Mouse (Mus musculus) splenic B cell, adult 2 months (primary cell): ENCODE measurements around the gene Adgrg2.
A peak's percentile ranks its signal among the peaks of the same experiment; 100 is the strongest.

Source experiments
- DNase-seq: peaks from one replicate; pipeline ENCODE4 v3.0.0-alpha.2; 2011; ENCODE audit warnings: low read depth, low spot score
- H3K27me3 ChIP-seq: 2 replicates; pipeline ENCODE4 v1.6.1; 2012; ENCODE audit warnings: mild to moderate bottlenecking, low read length, moderate library complexity, mixed read lengths; ENCODE audit not compliant: control insufficient read depth, poor library complexity, insufficient read depth, severe bottlenecking
- H3K36me3 ChIP-seq: 2 replicates; pipeline ENCODE4 v1.6.1; 2012; ENCODE audit warnings: mild to moderate bottlenecking, low read length, moderate library complexity, mixed read lengths; ENCODE audit not compliant: control insufficient read depth, poor library complexity, insufficient read depth, severe bottlenecking

Gene Adgrg2

GRCm38 (mm10) chrX:160390464-160390956 is at the start of gene Adgrg2:
Adgrg2 (plus strand) TSS chrX:160390690.
- no peaks in the 10 kb centered on the region for H3K27me3 ChIP-seq
- H3K36me3 ChIP-seq = no peaks in the 10 kb centered on the region
- no peak for DNase-seq

- Histone ChIP-seq H3K27me3 (no peaks in the 10 kb centered on the region), H3K36me3 (no peaks in the 10 kb centered on the region)
- DNase-seq = no peak
Observed at GRCm38 (mm10) chrX:160350995-160351394, 39.5 kb upstream of the Adgrg2 start.

- Histone ChIP-seq H3K36me3 (no peaks in the 10 kb centered on the region), H3K27me3 (no peaks in the 10 kb centered on the region)
- no peak for DNase-seq
Observed at GRCm38 (mm10) chrX:160351967-160352677, 38.4 kb upstream of the Adgrg2 start.

- DNase-seq = no peak
- Histone ChIP-seq H3K36me3 (no peaks in the 10 kb centered on the region), H3K27me3 (no peaks in the 10 kb centered on the region)
Observed at GRCm38 (mm10) chrX:160384748-160385501, 5.6 kb upstream of the Adgrg2 start.

- no peaks in the 10 kb centered on the region for H3K36me3 ChIP-seq
- no peaks in the 10 kb centered on the region for H3K27me3 ChIP-seq
- no peak for DNase-seq
Observed at GRCm38 (mm10) chrX:160385502-160385772, 5.1 kb upstream of the Adgrg2 start.

GRCm38 (mm10) chrX:160412930-160413453 is 22.5 kb downstream of the Adgrg2 start:
- Histone ChIP-seq H3K27me3 (no peaks in the 10 kb centered on the region), H3K36me3 (no peaks in the 10 kb centered on the region)
- no peak for DNase-seq

- DNase-seq = no peak
- H3K27me3 ChIP-seq = no peaks in the 10 kb centered on the region
- no peaks in the 10 kb centered on the region for H3K36me3 ChIP-seq
Observed at GRCm38 (mm10) chrX:160413881-160414395, 23.4 kb downstream of the Adgrg2 start.

GRCm38 (mm10) chrX:160418397-160418796 is 27.9 kb downstream of the Adgrg2 start:
- DNase-seq = no peak
- Histone ChIP-seq H3K36me3 (no peaks in the 10 kb centered on the region), H3K27me3 (no peaks in the 10 kb centered on the region)

GRCm38 (mm10) chrX:160423737-160424136 is 33.2 kb downstream of the Adgrg2 start:
- DNase-seq = no peak
- Histone ChIP-seq H3K27me3 (no peaks in the 10 kb centered on the region), H3K36me3 (no peaks in the 10 kb centered on the region)

- Histone ChIP-seq H3K27me3 (no peaks in the 10 kb centered on the region), H3K36me3 (no peaks in the 10 kb centered on the region)
- DNase-seq = no peak
Observed at GRCm38 (mm10) chrX:160426486-160426885, 36.0 kb downstream of the Adgrg2 start.

GRCm38 (mm10) chrX:160426930-160427329 is 36.4 kb downstream of the Adgrg2 start:
- Histone ChIP-seq H3K27me3 (no peaks in the 10 kb centered on the region), H3K36me3 (no peaks in the 10 kb centered on the region)
- DNase-seq = no peak

GRCm38 (mm10) chrX:160432192-160432591 is 41.7 kb downstream of the Adgrg2 start:
- H3K27me3 ChIP-seq = no peaks in the 10 kb centered on the region
- peak; percentile 2 for DNase-seq
- no peaks in the 10 kb centered on the region for H3K36me3 ChIP-seq

- no peaks in the 10 kb centered on the region for H3K27me3 ChIP-seq
- H3K36me3 ChIP-seq = no peaks in the 10 kb centered on the region
- DNase-seq = no peak
Observed at GRCm38 (mm10) chrX:160441272-160441671, 50.8 kb downstream of the Adgrg2 start.

GRCm38 (mm10) chrX:160448351-160448750 is 57.9 kb downstream of the Adgrg2 start:
- H3K36me3 ChIP-seq = no peaks in the 10 kb centered on the region
- no peak for DNase-seq
- H3K27me3 ChIP-seq = no peaks in the 10 kb centered on the region

- Histone ChIP-seq H3K36me3 (no peaks in the 10 kb centered on the region), H3K27me3 (no peaks in the 10 kb centered on the region)
- peak; percentile 5 for DNase-seq
Observed at GRCm38 (mm10) chrX:160449363-160449762, 58.9 kb downstream of the Adgrg2 start.
